Mouse (Mus musculus): Measurements from ENCODE around the gene Olfr630. TPM values are rescaled to one million over a fixed set of nuclear protein-coding genes. Genes with fewer than 3 reads are reported as not detected.

Olfr630 gene
- not detected for total RNA-seq (2023)

GRCm38 (mm10) chr7:103757233-103757632 is at the start of gene Olfr630:
Olfr630 (minus strand) TSS chr7:103757333.

GRCm38 (mm10) chr7:103791721-103792120 is 34.6 kb upstream of the Olfr630 start, which contains the start of gene Olfr67:
Olfr67 (minus strand) TSS chr7:103791821.

GRCm38 (mm10) chr7:103779598-103779997 is 22.5 kb upstream of the Olfr630 start, which contains the start of gene Olfr68:
Olfr68 (minus strand) TSS chr7:103779698.

GRCm38 (mm10) chr7:103771494-103771893 is 14.4 kb upstream of the Olfr630 start, which contains the start of gene Olfr69:
Olfr69 (minus strand) TSS chr7:103771594.

GRCm38 (mm10) chr7:103744843-103745242 is 12.3 kb downstream of the Olfr630 start, which contains the start of gene Olfr629:
Olfr629 (minus strand) TSS chr7:103744943.

GRCm38 (mm10) chr7:103730074-103730473 is 27.1 kb downstream of the Olfr630 start, which contains the start of gene Olfr628:
Olfr628 (plus strand) TSS chr7:103730374.

GRCm38 (mm10) chr7:103714371-103714770 is 42.8 kb downstream of the Olfr630 start, which contains the start of gene Olfr243:
Olfr243 (plus strand) TSS chr7:103714671.

Other genes starting within 250 kb of the Olfr630 start
- not detected for gene Olfr610, start 245.2 kb downstream of the Olfr630 start, total RNA-seq (2023)
- not detected for gene Olfr611, start 236.5 kb downstream of the Olfr630 start, total RNA-seq (2023)
- gene Olfr612, start 214.6 kb downstream of the Olfr630 start, total RNA-seq (2023): not detected
- not detected for gene Olfr613, start 209.3 kb downstream of the Olfr630 start, total RNA-seq (2023)
- gene Olfr615, start 201.3 kb downstream of the Olfr630 start, total RNA-seq (2023): not detected
- gene Olfr616, start 188.2 kb downstream of the Olfr630 start, total RNA-seq (2023): not detected
- not detected for gene Olfr617, start 184.3 kb downstream of the Olfr630 start, total RNA-seq (2023)
- gene Olfr618, start 167.2 kb downstream of the Olfr630 start, total RNA-seq (2023): not detected
- not detected for gene Olfr619, start 156.8 kb downstream of the Olfr630 start, total RNA-seq (2023)
- gene Olfr620, start 144.8 kb downstream of the Olfr630 start, total RNA-seq (2023): not detected
- not detected for gene Olfr622, start 114.6 kb downstream of the Olfr630 start, total RNA-seq (2023)
- gene Olfr623, start 93.6 kb downstream of the Olfr630 start, total RNA-seq (2023): not detected
- gene Olfr624, start 86.1 kb downstream of the Olfr630 start, total RNA-seq (2023): not detected
- not detected for gene Olfr625-ps1, start 74.6 kb downstream of the Olfr630 start, total RNA-seq (2023)
- gene Olfr243, start 42.7 kb downstream of the Olfr630 start, total RNA-seq (2023): not detected
- not detected for gene Olfr628, start 27.0 kb downstream of the Olfr630 start, total RNA-seq (2023)
- gene Olfr629, start 12.4 kb downstream of the Olfr630 start, total RNA-seq (2023): not detected
- gene Olfr69, start 14.3 kb upstream of the Olfr630 start, total RNA-seq (2023): not detected
- gene Olfr68, start 22.4 kb upstream of the Olfr630 start, total RNA-seq (2023): not detected
- not detected for gene Olfr67, start 34.5 kb upstream of the Olfr630 start, total RNA-seq (2023)
- 1 to 10 TPM; 2.3 to 5.7 TPM for gene Hbb-bt, start 56.7 kb upstream of the Olfr630 start, total RNA-seq (2023)
- 10 to 100 TPM; 12.5 to 53.2 TPM for gene Hbb-bs, start 70.8 kb upstream of the Olfr630 start, total RNA-seq (2023)
- not detected for gene Hbb-bh2, start 83.2 kb upstream of the Olfr630 start, total RNA-seq (2023)
- not detected for gene Hbb-bh1, start 85.8 kb upstream of the Olfr630 start, total RNA-seq (2023)
- not detected for gene Hbb-y, start 95.9 kb upstream of the Olfr630 start, total RNA-seq (2023)
- not detected for gene Olfr66, start 128.9 kb upstream of the Olfr630 start, total RNA-seq (2023)
- gene Olfr64, start 137.2 kb upstream of the Olfr630 start, total RNA-seq (2023): not detected
- not detected for gene Olfr65, start 146.2 kb upstream of the Olfr630 start, total RNA-seq (2023)
- gene Olfr631, start 171.5 kb upstream of the Olfr630 start, total RNA-seq (2023): not detected
- gene Olfr632, start 177.0 kb upstream of the Olfr630 start, total RNA-seq (2023): not detected
- not detected for gene Olfr633, start 187.1 kb upstream of the Olfr630 start, total RNA-seq (2023)
- gene Olfr635, start 213.8 kb upstream of the Olfr630 start, total RNA-seq (2023): not detected
- gene Olfr638, start 241.4 kb upstream of the Olfr630 start, total RNA-seq (2023): not detected

Data from T-cell, adult 66 days (primary cell).